Mouse (Mus musculus) Patski (cell line): ENCODE measurements at regions not wholly inside any gene's neighbourhood (a gene's known extent, or its start where the extent isn't known, plus 50 kb on each side); places are given as distances from the start of the nearest gene placed in this dataset.

Experiments
- ATAC-seq: fragments of 100-300 bp; one replicate; pipeline ENCODE4 v1.8.0; 2021
- CTCF ChIA-PET: fragments of 350-600 bp; sonication (Branson Sonifier 250); formaldehyde crosslinking; loops from one replicate; lab custom pipeline; 2022; ENCODE audit warnings: inconsistent platforms; lab: Charles Lee
- POLR2A ChIA-PET: fragments of 350-600 bp; sonication (Branson Sonifier 250); formaldehyde crosslinking; loops from one replicate; lab custom pipeline; 2022; ENCODE audit warnings: antibody characterized with exemption, inconsistent platforms; lab: Charles Lee
- DNase-seq: peaks from one replicate; pipeline ENCODE4 v3.0.0-alpha.2; 2011; ENCODE audit warnings: low read depth, low spot score
- H3K27me3 ChIP-seq: fragments of 371-371 bp; one replicate; pipeline ENCODE4 v1.5.1; 2021
- CTCF ChIP-seq: fragments of 100-300 bp; IDR thresholded peaks from one replicate; pipeline ENCODE4 v1.5.1; 2021
- in situ Hi-C: fragments of 300-500 bp; cut with MboI; formaldehyde crosslinking; loops from 3 replicates; pipeline ENCODE4 v1.11.1; 2018; ENCODE audit warnings: low pct_unique_long_range_greater_than_20kb, mixed read lengths

- no peak for DNase-seq
- ATAC-seq: no peak
- CTCF ChIA-PET: interaction anchor here (1.1 to 2.0 kb wide), 2 partner anchors 12 to 18 kb away, joined by 5 to 9 read pairs; no protein-coding TSS in a partner anchor
- no peaks in the 10 kb centered on the region for H3K27me3 ChIP-seq
- in situ Hi-C loops: no loop called here
- POLR2A ChIA-PET: interaction anchor here (0.8 kb wide), 1 partner anchor 100 kb away, joined by 3 read pairs; no protein-coding TSS in a partner anchor
- TF ChIP-seq CTCF: no peak
Observed at GRCm38 (mm10) chr5:74834401-74834800, 131.7 kb upstream of the Lnx1 start.

GRCm38 (mm10) chr5:74833887-74834286 is 131.2 kb upstream of the Lnx1 start:
- TF ChIP-seq CTCF: no peak
- CTCF ChIA-PET: interaction anchor here (0.6 to 2.0 kb wide), 4 partner anchors 12 to 32 kb away, joined by 3 to 9 read pairs (median 4); no protein-coding TSS in a partner anchor
- no peaks in the 10 kb centered on the region for H3K27me3 ChIP-seq
- no peak for ATAC-seq
- in situ Hi-C loops: no loop called here
- DNase-seq: no peak
- POLR2A ChIA-PET: interaction anchor here (0.8 kb wide), 1 partner anchor 101 kb away, joined by 3 read pairs; no protein-coding TSS in a partner anchor

GRCm38 (mm10) chr5:74832011-74832410 is 129.3 kb upstream of the Lnx1 start:
- H3K27me3 ChIP-seq: no peaks in the 10 kb centered on the region
- DNase-seq (no peak), ATAC-seq (no peak)
- ChIA-PET CTCF (interaction anchor here (0.6 kb wide), 1 partner anchor 139 kb away, joined by 3 read pairs; no protein-coding TSS in a partner anchor), POLR2A (no interaction called here)
- in situ Hi-C loops: no loop called here
- TF ChIP-seq CTCF: no peak

- in situ Hi-C loops: no loop called here
- ChIA-PET CTCF (no interaction called here), POLR2A (no interaction called here)
- DNase-seq: peak; percentile 77
- ATAC-seq: peak; percentile 47
- no peak for TF ChIP-seq CTCF
- no peaks in the 10 kb centered on the region for H3K27me3 ChIP-seq
Observed at GRCm38 (mm10) chr5:74830646-74831045, 127.9 kb upstream of the Lnx1 start.

- no peak for TF ChIP-seq CTCF
- CTCF ChIA-PET: no interaction called here
- no peak for ATAC-seq
- in situ Hi-C loops: loop anchor here (5.0 kb wide), 1 partner anchor 63 kb away; no protein-coding TSS in a partner anchor
- POLR2A ChIA-PET: no interaction called here
- DNase-seq: no peak
- no peaks in the 10 kb centered on the region for H3K27me3 ChIP-seq
Observed at GRCm38 (mm10) chr5:74829003-74829402, 126.3 kb upstream of the Lnx1 start.

- no peaks in the 10 kb centered on the region for H3K27me3 ChIP-seq
- CTCF ChIA-PET: no interaction called here
- DNase-seq (no peak), ATAC-seq (no peak)
- no peak for TF ChIP-seq CTCF
- in situ Hi-C loops: loop anchor here (5.0 kb wide), 1 partner anchor 64 kb away; no protein-coding TSS in a partner anchor
- POLR2A ChIA-PET: no interaction called here
Observed at GRCm38 (mm10) chr5:74827944-74828343, 125.2 kb upstream of the Lnx1 start.

GRCm38 (mm10) chr5:74825517-74826254 is 123.0 kb upstream of the Lnx1 start:
- in situ Hi-C loops: loop anchor here (5.0 kb wide), 1 partner anchor 67 kb away; no protein-coding TSS in a partner anchor

GRCm38 (mm10) chr5:74823719-74824118 is 121.0 kb upstream of the Lnx1 start:
- H3K27me3 ChIP-seq: no peaks in the 10 kb centered on the region
- no peak for TF ChIP-seq CTCF
- ATAC-seq (no peak), DNase-seq (no peak)
- CTCF ChIA-PET: interaction anchor here (2.0 kb wide), 1 partner anchor 183 kb away, joined by 7 read pairs; no protein-coding TSS in a partner anchor
- POLR2A ChIA-PET: interaction anchor here (0.7 kb wide), 1 partner anchor 8 kb away, joined by 3 read pairs; no protein-coding TSS in a partner anchor
- in situ Hi-C loops: no loop called here

More at GRCm38 (mm10) chr5:74825517-74826254, 123.0 kb upstream of the Lnx1 start:
- no peak for ATAC-seq
- no peak for DNase-seq
- POLR2A ChIA-PET: no interaction called here
- no peaks in the 10 kb centered on the region for H3K27me3 ChIP-seq
- CTCF ChIA-PET: interaction anchor here (1.6 to 2.0 kb wide), 2 partner anchors 15 to 185 kb away, joined by 4 to 7 read pairs; no protein-coding TSS in a partner anchor
- TF ChIP-seq CTCF: no peak

- ATAC-seq (no peak), DNase-seq (no peak)
- ChIA-PET POLR2A (interaction anchor here (0.6 kb wide), 1 partner anchor 29 kb away, joined by 3 read pairs; no protein-coding TSS in a partner anchor), CTCF (interaction anchor here (0.9 to 2.1 kb wide), 5 partner anchors 11 to 75 kb away, joined by 3 to 5 read pairs (median 3); no protein-coding TSS in a partner anchor)
- no peak for TF ChIP-seq CTCF
- no peaks in the 10 kb centered on the region for H3K27me3 ChIP-seq
- in situ Hi-C loops: no loop called here
Observed at GRCm38 (mm10) chr5:74821969-74822368, 119.3 kb upstream of the Lnx1 start.

- no peak for TF ChIP-seq CTCF
- CTCF ChIA-PET: interaction anchor here (1.0 to 1.9 kb wide), 3 partner anchors 16 to 20 kb away, joined by 3 to 5 read pairs (median 4); no protein-coding TSS in a partner anchor
- in situ Hi-C loops: no loop called here
- ATAC-seq: no peak
- POLR2A ChIA-PET: interaction anchor here (0.8 to 1.0 kb wide), 2 partner anchors 8 to 38 kb away, joined by 3 to 4 read pairs; no protein-coding TSS in a partner anchor
- no peak for DNase-seq
- no peaks in the 10 kb centered on the region for H3K27me3 ChIP-seq
Observed at GRCm38 (mm10) chr5:74816523-74816922, 113.8 kb upstream of the Lnx1 start.
